Mouse (Mus musculus) monocyte, adult 5-6 weeks (primary cell): Measurements from ENCODE around the gene Myo3b. TPM values are rescaled to one million over a fixed set of nuclear protein-coding genes. Genes with fewer than 3 reads are reported as not detected.

Source experiments
- ATAC-seq: fragments of 153-309, 156-312 bp; replicated peaks from 2 replicates; pipeline ENCODE4 v1.8.0; 2017; ENCODE audit warnings: mild to moderate bottlenecking; ENCODE audit not compliant: low TSS enrichment, insufficient number of reproducible peaks, severe bottlenecking, poor library complexity, low FRiP score
- total RNA-seq: library from RNA; stranded (forward); fragments of 200-1000, 200-491, 200-594 nt; gene quantifications from 3 replicates; pipeline ENCODE4 v1.2.3, GENCODE M21; 2017

The Myo3b gene
- total RNA-seq, 1 experiment from 2014 or later: 0.10 TPM

- no peak for ATAC-seq
Measured at GRCm38 (mm10) chr2:70327602-70328001, 288.7 kb downstream of the Myo3b start.

GRCm38 (mm10) chr2:70332905-70333304, 294.0 kb downstream of the Myo3b start:
- no peak for ATAC-seq

GRCm38 (mm10) chr2:70333553-70333952, 294.6 kb downstream of the Myo3b start:
- ATAC-seq: no peak

- ATAC-seq: no peak
Measured at GRCm38 (mm10) chr2:70336551-70336950, 297.6 kb downstream of the Myo3b start.

- no peak for ATAC-seq
Measured at GRCm38 (mm10) chr2:70337208-70337611, 298.3 kb downstream of the Myo3b start.

- no peak for ATAC-seq
Measured at GRCm38 (mm10) chr2:70337869-70338268, 298.9 kb downstream of the Myo3b start.

- ATAC-seq: no peak
Measured at GRCm38 (mm10) chr2:70339061-70339460, 300.1 kb downstream of the Myo3b start.

- no peak for ATAC-seq
Measured at GRCm38 (mm10) chr2:70339501-70339900, 300.6 kb downstream of the Myo3b start.

GRCm38 (mm10) chr2:70340224-70340623, 301.3 kb downstream of the Myo3b start:
- no peak for ATAC-seq

- no peak for ATAC-seq
Measured at GRCm38 (mm10) chr2:70345126-70345525, 306.2 kb downstream of the Myo3b start.

- ATAC-seq: no peak
Measured at GRCm38 (mm10) chr2:70347511-70347910, 308.6 kb downstream of the Myo3b start.

GRCm38 (mm10) chr2:70348793-70349553, 310.0 kb downstream of the Myo3b start:
- ATAC-seq: no peak

- no peak for ATAC-seq
Measured at GRCm38 (mm10) chr2:70352435-70353165, 313.7 kb downstream of the Myo3b start.

GRCm38 (mm10) chr2:70354056-70354455, 315.1 kb downstream of the Myo3b start:
- ATAC-seq: no peak

GRCm38 (mm10) chr2:70355026-70355425, 316.1 kb downstream of the Myo3b start:
- ATAC-seq: no peak

GRCm38 (mm10) chr2:70369421-70369820, 330.5 kb downstream of the Myo3b start:
- no peak for ATAC-seq

GRCm38 (mm10) chr2:70379341-70379740, 340.4 kb downstream of the Myo3b start:
- ATAC-seq: no peak

GRCm38 (mm10) chr2:70379939-70380338, 341.0 kb downstream of the Myo3b start:
- ATAC-seq: no peak

GRCm38 (mm10) chr2:70388645-70389044, 349.7 kb downstream of the Myo3b start:
- no peak for ATAC-seq

GRCm38 (mm10) chr2:70389162-70389561, 350.2 kb downstream of the Myo3b start:
- no peak for ATAC-seq
